Mouse (Mus musculus) limb, embryonic 12.5 days (tissue): ENCODE results near the gene Tfip11. TPM values are rescaled to one million over a fixed set of nuclear protein-coding genes. Genes with fewer than 3 reads are reported as not detected.
"Not testable (repeated sequence)": the region's sequence is repeated elsewhere in the genome, so short reads cannot be mapped to it uniquely, and the experiment has no call there.

Experiments used
- ATAC-seq: fragments of 200-750 bp; cut with Nextera tagmentation; 2 replicates; pipeline ENCODE4 v1.8.0; 2017; ENCODE audit warnings: low read depth, moderate TSS enrichment; ENCODE audit not compliant: insufficient number of reproducible peaks, insufficient read depth, low FRiP score, low TSS enrichment
- H3K27ac ChIP-seq: fragments of 300-500 bp; sonication (generic); 2 replicates; pipeline ENCODE4 v1.5.1; 2016; ENCODE audit warnings: mild to moderate bottlenecking, moderate library complexity
- H3K27me3 ChIP-seq: fragments of 300-500 bp; sonication (generic); 2 replicates; pipeline ENCODE4 v1.6.1; 2016; ENCODE audit warnings: mild to moderate bottlenecking, moderate library complexity
- H3K36me3 ChIP-seq: fragments of 300-500 bp; sonication (generic); 2 replicates; pipeline ENCODE4 v1.6.1; 2016; ENCODE audit warnings: mild to moderate bottlenecking, moderate library complexity
- H3K4me1 ChIP-seq: fragments of 300-500 bp; sonication (generic); replicated peaks from 2 replicates; pipeline ENCODE4 v1.6.1; 2016
- H3K4me2 ChIP-seq: fragments of 300-500 bp; sonication (generic); 2 replicates; pipeline ENCODE4 v1.6.1; 2016; ENCODE audit warnings: mild to moderate bottlenecking, moderate library complexity
- H3K4me3 ChIP-seq: fragments of 300-500 bp; sonication (generic); replicated peaks from 2 replicates; pipeline ENCODE4 v1.5.1; 2016; ENCODE audit warnings: mild to moderate bottlenecking
- H3K9ac ChIP-seq: fragments of 300-500 bp; sonication (generic); replicated peaks from 2 replicates; pipeline ENCODE4 v1.6.1; 2016; ENCODE audit warnings: mild to moderate bottlenecking, moderate library complexity
- H3K9me3 ChIP-seq: fragments of 300-500 bp; sonication (generic); 2 replicates; pipeline ENCODE4 v1.6.1; 2016; ENCODE audit warnings: mild to moderate bottlenecking, moderate library complexity
- WGBS: fragments of 180-500 bp; shearing (Covaris S2); methylation state at CpG from one replicate; pipeline ENCODE4 v1.1.7; 2016; 5-methylcytosine and 5-hydroxymethylcytosine counted together
- polyA plus RNA-seq: library from polyadenylated mRNA; unstranded; fragments of >200 nt; fragmentation: Nextera tagmentation; extraction: Ambion mirVana; gene quantifications from 2 replicates; pipeline ENCODE4 v1.2.1, GENCODE M21; 2016

The Tfip11 gene
- polyA plus RNA-seq, 1 experiment from 2014 or later: 38.2 TPM

- Histone ChIP-seq H3K36me3 (peaks cover 9% of the 10 kb centered on the region; the same call in 1 of the 2 replicates), H3K4me2 (no peak overlapping the region), H3K4me3 (no peak overlapping the region), H3K9me3 (no peaks in the 10 kb centered on the region), H3K4me1 (no peaks in the 10 kb centered on the region), H3K27ac (no peak overlapping the region), H3K27me3 (no peaks in the 10 kb centered on the region), H3K9ac (no peak overlapping the region)
- WGBS: 88% methylated on average over 6 of the region's 6 CpGs
- ATAC-seq: no peak
These were observed 25.3 kb upstream of the Tfip11 start for GRCm38 (mm10) chr5:112300721-112301308.

- H3K27ac ChIP-seq: no peak overlapping the region
- no peak for ATAC-seq
- H3K27me3 ChIP-seq: no peaks in the 10 kb centered on the region
- no peak overlapping the region for H3K4me3 ChIP-seq
- 83% methylated on average over 4 of the region's 4 CpGs for WGBS
- H3K9ac ChIP-seq: no peak overlapping the region
- no peak overlapping the region for H3K4me2 ChIP-seq
- H3K4me1 ChIP-seq: no peaks in the 10 kb centered on the region
- peaks cover 15% of the 10 kb centered on the region; the same call in 1 of the 2 replicates for H3K36me3 ChIP-seq
- H3K9me3 ChIP-seq: no peaks in the 10 kb centered on the region
These were observed 24.5 kb upstream of the Tfip11 start for GRCm38 (mm10) chr5:112301694-112302093.

- Histone ChIP-seq H3K9me3 (no peaks in the 10 kb centered on the region), H3K4me2 (no peak overlapping the region), H3K36me3 (peaks cover 17% of the 10 kb centered on the region), H3K4me1 (no peaks in the 10 kb centered on the region), H3K9ac (no peak overlapping the region), H3K27me3 (no peaks in the 10 kb centered on the region), H3K4me3 (no peak overlapping the region), H3K27ac (no peak overlapping the region)
- ATAC-seq: no peak
- WGBS: 91% methylated on average over 5 of the region's 5 CpGs
These were observed 23.8 kb upstream of the Tfip11 start for GRCm38 (mm10) chr5:112302310-112302709.

GRCm38 (mm10) chr5:112305842-112306241 is 20.3 kb upstream of the Tfip11 start:
- no peaks in the 10 kb centered on the region for H3K9me3 ChIP-seq
- H3K27me3 ChIP-seq: no peaks in the 10 kb centered on the region
- no peak overlapping the region for H3K9ac ChIP-seq
- WGBS: 75% methylated on average over 5 of the region's 5 CpGs
- no peak overlapping the region for H3K4me2 ChIP-seq
- H3K36me3 ChIP-seq: peaks cover 52% of the 10 kb centered on the region
- H3K4me3 ChIP-seq: no peak overlapping the region
- H3K4me1 ChIP-seq: no peaks in the 10 kb centered on the region
- no peak for ATAC-seq
- no peak overlapping the region for H3K27ac ChIP-seq

GRCm38 (mm10) chr5:112313222-112313885 is 12.8 kb upstream of the Tfip11 start:
- no peaks in the 10 kb centered on the region for H3K27me3 ChIP-seq
- H3K36me3 ChIP-seq: peaks cover 79% of the 10 kb centered on the region
- no peak overlapping the region for H3K27ac ChIP-seq
- no peaks in the 10 kb centered on the region for H3K4me1 ChIP-seq
- 88% methylated on average over 11 of the region's 11 CpGs for WGBS
- no peak for ATAC-seq
- no peak overlapping the region for H3K4me2 ChIP-seq
- no peak overlapping the region for H3K4me3 ChIP-seq
- no peaks in the 10 kb centered on the region for H3K9me3 ChIP-seq
- no peak overlapping the region for H3K9ac ChIP-seq

GRCm38 (mm10) chr5:112316468-112316867 is 9.7 kb upstream of the Tfip11 start:
- Histone ChIP-seq H3K27ac (no peak overlapping the region), H3K4me1 (no peaks in the 10 kb centered on the region), H3K4me3 (no peak overlapping the region), H3K27me3 (no peaks in the 10 kb centered on the region), H3K9me3 (no peaks in the 10 kb centered on the region), H3K36me3 (peaks cover 48% of the 10 kb centered on the region), H3K4me2 (no peak overlapping the region), H3K9ac (no peak overlapping the region)
- 88% methylated on average over 5 of the region's 5 CpGs for WGBS
- no peak for ATAC-seq

GRCm38 (mm10) chr5:112317328-112317727 is 8.8 kb upstream of the Tfip11 start:
- Histone ChIP-seq H3K9ac (no peak overlapping the region), H3K27me3 (no peaks in the 10 kb centered on the region; the same call in 1 of the 2 replicates)
- 60% methylated on average over 5 of the region's 5 CpGs for WGBS

GRCm38 (mm10) chr5:112319343-112319742 is 6.8 kb upstream of the Tfip11 start:
- not testable (repeated sequence) for H3K4me3 ChIP-seq, H3K9me3 ChIP-seq, H3K27me3 ChIP-seq, H3K27ac ChIP-seq, H3K4me2 ChIP-seq, ATAC-seq, H3K4me1 ChIP-seq, H3K9ac ChIP-seq
- 51% methylated on average over 2 of the region's 2 CpGs for WGBS
- H3K36me3 ChIP-seq: peaks cover 19% of the 10 kb centered on the region

More at GRCm38 (mm10) chr5:112317328-112317727, 8.8 kb upstream of the Tfip11 start:
- Histone ChIP-seq H3K27ac (no peak overlapping the region), H3K9me3 (no peaks in the 10 kb centered on the region), H3K4me2 (no peak overlapping the region), H3K36me3 (peaks cover 39% of the 10 kb centered on the region), H3K4me1 (no peaks in the 10 kb centered on the region), H3K4me3 (no peak overlapping the region)
- no peak for ATAC-seq

- peaks cover 11% of the 10 kb centered on the region for H3K36me3 ChIP-seq
- H3K9ac ChIP-seq: no peak overlapping the region
- no peak for ATAC-seq
- no peaks in the 10 kb centered on the region; the same call in 1 of the 2 replicates for H3K27me3 ChIP-seq
- H3K4me2 ChIP-seq: no peak overlapping the region
- no peak overlapping the region for H3K4me3 ChIP-seq
- no peak overlapping the region for H3K27ac ChIP-seq
- peaks cover 9% of the 10 kb centered on the region for H3K4me1 ChIP-seq
- H3K9me3 ChIP-seq: no peaks in the 10 kb centered on the region
- 78% methylated on average over 5 of the region's 5 CpGs for WGBS
These were observed 5.8 kb upstream of the Tfip11 start for GRCm38 (mm10) chr5:112320379-112320778.

- ATAC-seq: no peak
- peaks cover 12% of the 10 kb centered on the region for H3K4me1 ChIP-seq
- no peak overlapping the region for H3K27ac ChIP-seq
- peaks cover 6% of the 10 kb centered on the region for H3K36me3 ChIP-seq
- H3K9ac ChIP-seq: no peak overlapping the region
- H3K4me2 ChIP-seq: no peak overlapping the region
- H3K27me3 ChIP-seq: no peaks in the 10 kb centered on the region; the same call in 1 of the 2 replicates
- no peaks in the 10 kb centered on the region for H3K9me3 ChIP-seq
- H3K4me3 ChIP-seq: no peak overlapping the region
- 66% methylated on average over 6 of the region's 6 CpGs for WGBS
These were observed 5.2 kb upstream of the Tfip11 start for GRCm38 (mm10) chr5:112320936-112321335.

- Histone ChIP-seq H3K4me1 (peaks cover 12% of the 10 kb centered on the region), H3K36me3 (peaks cover 1% of the 10 kb centered on the region; the same call in 1 of the 2 replicates), H3K9me3 (no peaks in the 10 kb centered on the region), H3K9ac (no peak overlapping the region), H3K27me3 (no peaks in the 10 kb centered on the region; the same call in 1 of the 2 replicates), H3K27ac (no peak overlapping the region), H3K4me2 (no peak overlapping the region), H3K4me3 (no peak overlapping the region)
- no peak for ATAC-seq
- 90% methylated on average over 4 of the region's 4 CpGs for WGBS
These were observed 4.8 kb upstream of the Tfip11 start for GRCm38 (mm10) chr5:112321376-112321775.
